In genomic region chr10:62421127-62421526, GRCm38 (mm10) we compare ENCODE assay signal across 19 mouse cellular contexts. TPM values are rescaled to one million over a fixed set of nuclear protein-coding genes. Genes with fewer than 3 reads are reported as not detected.
A peak's percentile ranks its signal among the peaks of the same experiment; 100 is the strongest.
DNase-seq lines count a peak whose midpoint lies in the region; ATAC-seq and TF ChIP-seq lines count a peak whose summit lies in the region.
"Had no signal": no experiment of that assay in that cellular context is flagged by ENCODE, and none has a peak within 500 bp of the region (broad histone marks: within the 10 kb centered on the region; RNA-seq: fewer than 3 reads in every experiment).

No protein-coding gene starts in this region.

- H3K4me2 ChIP-seq in heart, embryonic 11.5 days: 0 out of 2 replicates have a peak overlapping the region, but pooled peaks have one; percentile 16
- H3K4me2 ChIP-seq in hindbrain, postnatal 0 days (ENCODE audit: low read depth, low read length): no peak overlapping the region
- no peak overlapping the region for H3K4me2 ChIP-seq in hindbrain, embryonic 13.5 days
- peak overlapping the region; percentile 36 for H3K4me2 ChIP-seq in liver, embryonic 14.5 days (ENCODE audit: low read depth)
- no peak overlapping the region for H3K4me2 ChIP-seq in forebrain, embryonic 13.5 days

- TF ChIP-seq CTCF in hindbrain, postnatal 0 days (IDR thresholded peaks at IDR 0.05; ENCODE audit: low read depth): no peak; the same call in 1 of the 2 replicates
- TF ChIP-seq CTCF in liver, embryonic 14.5 days (IDR thresholded peaks at IDR 0.05; ENCODE audit: low read depth): no peak

- ATAC-seq in heart, embryonic 11.5 days (replicated peaks; ENCODE audit: insufficient number of reproducible peaks, low FRiP score, low TSS enrichment): no peak
- peak; percentile 32; the same call in 1 of the 2 replicates for ATAC-seq in hindbrain, postnatal 0 days
- no peak for ATAC-seq in hindbrain, embryonic 13.5 days (ENCODE audit: low FRiP score)
- ATAC-seq in liver, embryonic 14.5 days (ENCODE audit: insufficient read depth): no peak
- ATAC-seq in forebrain, embryonic 13.5 days: no peak
- ATAC-seq: forebrain, postnatal 0 days had no signal

- peak overlapping the region; percentile 74 for H3K27ac ChIP-seq in heart, embryonic 11.5 days (ENCODE audit: low read depth, low read length)
- no peak overlapping the region for H3K27ac ChIP-seq in hindbrain, postnatal 0 days
- H3K27ac ChIP-seq in hindbrain, embryonic 13.5 days: no peak overlapping the region
- H3K27ac ChIP-seq in liver, embryonic 14.5 days: no peak overlapping the region
- H3K27ac ChIP-seq in forebrain, embryonic 13.5 days: no peak overlapping the region
- H3K27ac ChIP-seq: hindbrain, embryonic 10.5 days; midbrain, embryonic 10.5 days had no signal

- peaks cover 5% of the 10 kb centered on the region for H3K4me1 ChIP-seq in heart, embryonic 11.5 days (ENCODE audit: control insufficient read depth, insufficient read depth, low read length)
- no peaks in the 10 kb centered on the region for H3K4me1 ChIP-seq in hindbrain, postnatal 0 days (ENCODE audit: insufficient read depth, low read length)
- H3K4me1 ChIP-seq in hindbrain, embryonic 13.5 days (replicated peaks): peaks cover 5% of the 10 kb centered on the region; the same call in 1 of the 2 replicates
- H3K4me1 ChIP-seq in liver, embryonic 14.5 days (replicated peaks; ENCODE audit: control insufficient read depth in 2 of 2, insufficient read depth in 2 of 2, low read length in 1 of 2): peaks cover 0 to 4% of the 10 kb centered on the region in 2 experiments; a peak in 1 of 4 replicates
- H3K4me1 ChIP-seq in forebrain, embryonic 13.5 days: 0 out of 2 replicates have a peak, but pooled peaks cover 4% of the 10 kb centered on the region

- no peaks in the 10 kb centered on the region for H3K27me3 ChIP-seq in heart, embryonic 11.5 days (ENCODE audit: control insufficient read depth, insufficient read depth, low read length)
- no peaks in the 10 kb centered on the region for H3K27me3 ChIP-seq in hindbrain, postnatal 0 days (ENCODE audit: insufficient read depth, low read length)
- 0 out of 2 replicates have a peak, but pooled peaks cover 2% of the 10 kb centered on the region for H3K27me3 ChIP-seq in hindbrain, embryonic 13.5 days
- no peaks in the 10 kb centered on the region for H3K27me3 ChIP-seq in liver, embryonic 14.5 days (ENCODE audit: control insufficient read depth, insufficient read depth, low read length)
- H3K27me3 ChIP-seq in forebrain, embryonic 13.5 days: no peaks in the 10 kb centered on the region

- H3K9ac ChIP-seq in heart, embryonic 11.5 days (ENCODE audit: low read depth, low read length): no peak overlapping the region
- H3K9ac ChIP-seq in hindbrain, postnatal 0 days (replicated peaks; ENCODE audit: low read length): no peak overlapping the region
- no peak overlapping the region for H3K9ac ChIP-seq in hindbrain, embryonic 13.5 days
- H3K9ac ChIP-seq in liver, embryonic 14.5 days (replicated peaks): no peak overlapping the region
- no peak overlapping the region for H3K9ac ChIP-seq in forebrain, embryonic 13.5 days
- H3K9ac ChIP-seq: forebrain, postnatal 0 days had no signal

- no peaks in the 10 kb centered on the region for H3K36me3 ChIP-seq in heart, embryonic 11.5 days (ENCODE audit: control insufficient read depth, insufficient read depth, low read length)
- H3K36me3 ChIP-seq in hindbrain, postnatal 0 days (ENCODE audit: insufficient read depth, low read length): no peaks in the 10 kb centered on the region
- no peaks in the 10 kb centered on the region for H3K36me3 ChIP-seq in hindbrain, embryonic 13.5 days
- H3K36me3 ChIP-seq in liver, embryonic 14.5 days (replicated peaks; ENCODE audit: control insufficient read depth, insufficient read depth, low read depth): no peaks in the 10 kb centered on the region
- H3K36me3 ChIP-seq in forebrain, embryonic 13.5 days (ENCODE audit: poor library complexity, severe bottlenecking): no peaks in the 10 kb centered on the region
- H3K36me3 ChIP-seq: hindbrain, embryonic 10.5 days; midbrain, embryonic 10.5 days had no signal

- no peak for DNase-seq in heart, postnatal 25 days (ENCODE audit: low spot score)
- peak; percentile 33 for DNase-seq in hindbrain, postnatal 0 days (ENCODE audit: low spot score)
- DNase-seq in MN1 (ENCODE audit: low spot score): peak; percentile 47
- no peak for DNase-seq in liver, embryonic 14.5 days (ENCODE audit: low read depth in 3 of 3, low spot score in 3 of 3)
- DNase-seq in spleen, postnatal 4 days (ENCODE audit: low spot score in 2 of 2): no peak
- DNase-seq: cerebellum, postnatal 14 days; forebrain, postnatal 0 days; left cerebral cortex, postnatal 4 days; lung, postnatal 14 days; right cerebral cortex, adult 18-20 months; spleen, adult 18-20 months had no signal

- no peak for TF ChIP-seq EP300 in liver, embryonic 14.5 days (IDR thresholded peaks at IDR 0.05; ENCODE audit: low read depth)

- no peak overlapping the region for H3K4me3 ChIP-seq in heart, embryonic 11.5 days (ENCODE audit: low read depth, low read length)
- H3K4me3 ChIP-seq in hindbrain, postnatal 0 days (ENCODE audit: low read length): no peak overlapping the region
- H3K4me3 ChIP-seq in hindbrain, embryonic 13.5 days: no peak overlapping the region
- peak overlapping the region in 1 of 2 experiments; percentile 4; a peak in 1 of 4 replicates for H3K4me3 ChIP-seq in liver, embryonic 14.5 days (ENCODE audit: insufficient read depth in 1 of 2, low read depth in 2 of 2, low read length in 2 of 2)
- no peak overlapping the region for H3K4me3 ChIP-seq in forebrain, embryonic 13.5 days
- H3K4me3 ChIP-seq: hindbrain, embryonic 10.5 days; midbrain, embryonic 10.5 days had no signal

- H3K9me3 ChIP-seq in heart, embryonic 11.5 days (replicated peaks; ENCODE audit: control insufficient read depth, low read length): no peaks in the 10 kb centered on the region
- H3K9me3 ChIP-seq in hindbrain, postnatal 0 days (ENCODE audit: low read length): no peaks in the 10 kb centered on the region
- H3K9me3 ChIP-seq in hindbrain, embryonic 13.5 days: no peaks in the 10 kb centered on the region
- no peaks in the 10 kb centered on the region for H3K9me3 ChIP-seq in liver, embryonic 14.5 days (ENCODE audit: control insufficient read depth, low read length)
- H3K9me3 ChIP-seq in forebrain, embryonic 13.5 days (replicated peaks): no peaks in the 10 kb centered on the region
- H3K9me3 ChIP-seq: hindbrain, embryonic 10.5 days; midbrain, embryonic 10.5 days had no signal

- intact Hi-C loops in heart, postnatal 25 days (cut with DNase I): no loop called here

- WGBS in heart, embryonic 11.5 days (ENCODE audit: insufficient replicate concordance): 53% methylated on average over 3 of the region's 3 CpGs
- WGBS in hindbrain, postnatal 0 days: 64% methylated on average over 3 of the region's 3 CpGs
- WGBS in hindbrain, embryonic 13.5 days: 76% methylated on average over 3 of the region's 3 CpGs
- WGBS in liver, embryonic 14.5 days (ENCODE audit: insufficient replicate concordance): 74% methylated on average over 3 of the region's 3 CpGs
- WGBS in forebrain, embryonic 13.5 days: 89% methylated on average over 3 of the region's 3 CpGs

RNA-seq across cellular contexts. Expression of gene Hkdc1, which starts 1.2 kb away (rescaled TPM):
- polyA plus RNA-seq in heart, embryonic 11.5 days (2014; fragmentation: Nextera tagmentation; extraction: Ambion mirVana): 0.49 and 0.57 TPM in 2 replicates
- not detected for total RNA-seq in heart, postnatal 25 days (2021)
- 2.1 and 2.5 TPM in 2 replicates for total RNA-seq in hindbrain, postnatal 0 days (2014; rRNA removed)
- 0.82 and 1.1 TPM in 2 replicates for polyA plus RNA-seq in hindbrain, postnatal 0 days (2015; fragmentation: Nextera tagmentation; extraction: Ambion mirVana)
- 0.70 and 0.89 TPM in 2 replicates for polyA plus RNA-seq in hindbrain, embryonic 13.5 days (2015; fragmentation: Nextera tagmentation; extraction: Ambion mirVana)
- polyA plus RNA-seq in liver, embryonic 14.5 days (2012; rRNA removed): 3.4 and 4.1 TPM in 2 replicates
- polyA plus RNA-seq in liver, embryonic 14.5 days (2014; fragmentation: Nextera tagmentation; extraction: Ambion mirVana): 2.4 and 2.8 TPM in 2 replicates
- polyA plus RNA-seq in forebrain, embryonic 13.5 days (2015; fragmentation: Nextera tagmentation; extraction: Ambion mirVana): 0.24 and 0.34 TPM in 2 replicates
- total RNA-seq: CH12.LX; gastrocnemius, adult 8-10 months; neutrophil, adult 5-6 weeks had no signal
- polyA plus RNA-seq: midbrain, embryonic 10.5 days had no signal

RNA-seq across cellular contexts. Expression of gene 4930507D05Rik, which starts 28.2 kb away (rescaled TPM):
- polyA plus RNA-seq in heart, embryonic 11.5 days (2014; fragmentation: Nextera tagmentation; extraction: Ambion mirVana): 0.54 and 1.0 TPM in 2 replicates
- under 1 TPM; 0.22 to 0.26 TPM for total RNA-seq in heart, postnatal 25 days (2021)
- 1.9 and 2.4 TPM in 2 replicates for total RNA-seq in hindbrain, postnatal 0 days (2014; rRNA removed)
- polyA plus RNA-seq in hindbrain, postnatal 0 days (2015; fragmentation: Nextera tagmentation; extraction: Ambion mirVana): 1.0 and 1.5 TPM in 2 replicates
- 1.4 and 1.6 TPM in 2 replicates for polyA plus RNA-seq in hindbrain, embryonic 13.5 days (2015; fragmentation: Nextera tagmentation; extraction: Ambion mirVana)
- polyA plus RNA-seq in liver, embryonic 14.5 days (2012; rRNA removed): 0.11 TPM in 2 replicates
- polyA plus RNA-seq in liver, embryonic 14.5 days (2014; fragmentation: Nextera tagmentation; extraction: Ambion mirVana): 0.25 TPM in 1 of 2 replicates, not detected in the other
- polyA plus RNA-seq in forebrain, embryonic 13.5 days (2015; fragmentation: Nextera tagmentation; extraction: Ambion mirVana): 0.70 and 0.94 TPM in 2 replicates
- total RNA-seq: gastrocnemius, adult 8-10 months had no signal

RNA-seq across cellular contexts. Expression of gene Supv3l1, which starts 28.4 kb away (rescaled TPM):
- polyA plus RNA-seq in heart, embryonic 11.5 days (2014; fragmentation: Nextera tagmentation; extraction: Ambion mirVana): 31.9 and 32.5 TPM in 2 replicates
- total RNA-seq in heart, postnatal 25 days (2021): 10 to 100 TPM; 38.5 to 39.3 TPM
- 24.8 and 25.8 TPM in 2 replicates for total RNA-seq in hindbrain, postnatal 0 days (2014; rRNA removed)
- 15.8 and 16.7 TPM in 2 replicates for polyA plus RNA-seq in hindbrain, postnatal 0 days (2015; fragmentation: Nextera tagmentation; extraction: Ambion mirVana)
- polyA plus RNA-seq in hindbrain, embryonic 13.5 days (2015; fragmentation: Nextera tagmentation; extraction: Ambion mirVana): 19.9 and 21.8 TPM in 2 replicates
- 12.6 and 16.4 TPM in 2 replicates for polyA plus RNA-seq in liver, embryonic 14.5 days (2012; rRNA removed)
- polyA plus RNA-seq in liver, embryonic 14.5 days (2014; fragmentation: Nextera tagmentation; extraction: Ambion mirVana): 13.5 and 14.4 TPM in 2 replicates
- 24.2 and 25.5 TPM in 2 replicates for polyA plus RNA-seq in forebrain, embryonic 13.5 days (2015; fragmentation: Nextera tagmentation; extraction: Ambion mirVana)

RNA-seq across cellular contexts. Expression of gene Hk1, which starts 41.4 kb away (rescaled TPM):
- 97.0 and 157 TPM in 2 replicates for polyA plus RNA-seq in heart, embryonic 11.5 days (2014; fragmentation: Nextera tagmentation; extraction: Ambion mirVana)
- 100 to 1,000 TPM; 123 to 142 TPM for total RNA-seq in heart, postnatal 25 days (2021)
- total RNA-seq in hindbrain, postnatal 0 days (2014; rRNA removed): 87.7 and 99.6 TPM in 2 replicates
- 140 and 144 TPM in 2 replicates for polyA plus RNA-seq in hindbrain, postnatal 0 days (2015; fragmentation: Nextera tagmentation; extraction: Ambion mirVana)
- 83.4 and 93.0 TPM in 2 replicates for polyA plus RNA-seq in hindbrain, embryonic 13.5 days (2015; fragmentation: Nextera tagmentation; extraction: Ambion mirVana)
- polyA plus RNA-seq in liver, embryonic 14.5 days (2012; rRNA removed): 40.8 and 56.1 TPM in 2 replicates
- 54.2 and 58.7 TPM in 2 replicates for polyA plus RNA-seq in liver, embryonic 14.5 days (2014; fragmentation: Nextera tagmentation; extraction: Ambion mirVana)
- polyA plus RNA-seq in forebrain, embryonic 13.5 days (2015; fragmentation: Nextera tagmentation; extraction: Ambion mirVana): 39.5 and 46.8 TPM in 2 replicates

Comparison
In these comparisons a context has a peak if more than half of its experiments do, and no peak if none do; other contexts are left out.
1. H3K4me2 ChIP-seq: peak in heart, embryonic 11.5 days (single experiment) and liver, embryonic 14.5 days (single experiment); none in hindbrain, postnatal 0 days (single experiment), hindbrain, embryonic 13.5 days (single experiment) and forebrain, embryonic 13.5 days (single experiment).
2. DNase-seq: peak in hindbrain, postnatal 0 days (single experiment) and MN1 (single experiment); none in heart, postnatal 25 days (single experiment), liver, embryonic 14.5 days (0 of 3) and spleen, postnatal 4 days (0 of 2).